Mouse (Mus musculus) forebrain, embryonic 13.5 days (tissue): ENCODE measurements around the gene Eif4a2. TPM values are rescaled to one million over a fixed set of nuclear protein-coding genes. Genes with fewer than 3 reads are reported as not detected.

ENCODE experiments used
- ATAC-seq: fragments of 200-750 bp; cut with Nextera tagmentation; 2 replicates; pipeline ENCODE4 v1.8.0; 2017
- H3K27ac ChIP-seq: fragments of 300-500 bp; sonication (generic); 2 replicates; pipeline ENCODE4 v1.5.1; 2015; ENCODE audit warnings: inconsistent platforms, mild to moderate bottlenecking, moderate library complexity
- H3K27me3 ChIP-seq: fragments of 300-500 bp; sonication (generic); 2 replicates; pipeline ENCODE4 v1.6.1; 2015; ENCODE audit warnings: mild to moderate bottlenecking, inconsistent platforms
- H3K36me3 ChIP-seq: fragments of 300-500 bp; sonication (generic); 2 replicates; pipeline ENCODE4 v1.6.1; 2015; ENCODE audit warnings: mild to moderate bottlenecking, inconsistent platforms; ENCODE audit not compliant: poor library complexity, severe bottlenecking
- H3K4me1 ChIP-seq: fragments of 300-500 bp; sonication (generic); 2 replicates; pipeline ENCODE4 v1.6.1; 2015; ENCODE audit warnings: inconsistent platforms
- H3K4me2 ChIP-seq: fragments of 300-500 bp; sonication (generic); 2 replicates; pipeline ENCODE4 v1.6.1; 2015; ENCODE audit warnings: inconsistent platforms, mild to moderate bottlenecking, moderate library complexity
- H3K4me3 ChIP-seq: fragments of 300-500 bp; sonication (generic); 2 replicates; pipeline ENCODE4 v1.5.1; 2015; ENCODE audit warnings: mild to moderate bottlenecking, inconsistent platforms
- H3K9ac ChIP-seq: fragments of 300-500 bp; sonication (generic); 2 replicates; pipeline ENCODE4 v1.6.1; 2015; ENCODE audit warnings: mild to moderate bottlenecking, inconsistent platforms
- H3K9me3 ChIP-seq: fragments of 300-500 bp; sonication (generic); replicated peaks from 2 replicates; pipeline ENCODE4 v1.6.1; 2016; ENCODE audit warnings: inconsistent platforms
- WGBS: fragments of 180-500 bp; shearing (Covaris S2); methylation state at CpG from one replicate; pipeline ENCODE4 v1.1.7; 2015; 5-methylcytosine and 5-hydroxymethylcytosine counted together
- polyA plus RNA-seq: library from polyadenylated mRNA; unstranded; fragments of >200 nt; fragmentation: Nextera tagmentation; extraction: Ambion mirVana; gene quantifications from 2 replicates; pipeline ENCODE4 v1.2.1, GENCODE M21; 2015

Gene Eif4a2
- polyA plus RNA-seq, 1 experiment from 2014 or later, result 229 TPM

DNA sequence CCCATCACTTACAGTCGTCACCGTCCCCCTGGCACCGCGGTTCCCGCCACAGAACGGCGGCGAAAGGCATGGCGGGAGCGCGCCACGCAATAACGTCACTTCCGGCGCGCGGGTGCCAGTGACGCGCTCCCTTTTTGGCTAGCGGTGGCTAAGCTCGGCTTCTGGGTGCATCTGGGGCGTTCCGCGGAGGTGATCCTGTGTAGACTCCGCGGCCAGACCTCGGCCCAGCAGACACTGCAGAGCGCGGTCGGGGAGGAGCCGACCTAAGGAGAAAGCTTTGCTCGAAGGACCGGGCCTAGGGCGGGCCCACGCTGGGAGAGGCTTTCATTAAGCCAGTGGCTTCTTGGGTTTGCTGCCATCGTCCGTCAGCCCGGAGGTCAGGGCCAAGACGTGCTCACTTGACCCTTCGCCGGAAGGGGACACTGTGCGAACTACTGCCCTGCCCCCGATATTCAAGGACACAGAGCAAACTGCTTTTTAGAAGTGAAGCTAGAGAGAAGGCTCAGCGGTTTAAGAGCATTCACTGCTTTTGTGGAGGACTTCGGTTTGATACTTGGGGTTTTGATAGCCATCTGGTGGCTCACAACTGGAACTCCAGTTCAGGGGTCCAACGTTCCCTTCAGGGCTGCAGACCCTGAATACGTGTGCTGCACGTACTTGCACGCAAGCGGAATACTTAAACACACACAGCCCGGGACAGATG lies 20.6 kb downstream of the Eif4a2 start, which contains the start of gene Rfc4:
TSS of gene Rfc4 (minus strand) at position 65 of the 703 bp plus-strand sequence.
- Histone ChIP-seq H3K9me3 (no peaks in the 10 kb centered on the region), H3K36me3 (peaks cover 17% of the 10 kb centered on the region), H3K4me2 (peak within 1 kb of the TSS; percentile 87), H3K27ac (peak within 1 kb of the TSS; percentile 96), H3K4me1 (peaks cover 27% of the 10 kb centered on the region), H3K27me3 (no peaks in the 10 kb centered on the region), H3K9ac (peak within 1 kb of the TSS; percentile 93), H3K4me3 (peak within 1 kb of the TSS; percentile 77)
- ATAC-seq, result peak; percentile 95
- WGBS, result under 1% methylated on average over 49 of the region's 51 CpGs

DNA sequence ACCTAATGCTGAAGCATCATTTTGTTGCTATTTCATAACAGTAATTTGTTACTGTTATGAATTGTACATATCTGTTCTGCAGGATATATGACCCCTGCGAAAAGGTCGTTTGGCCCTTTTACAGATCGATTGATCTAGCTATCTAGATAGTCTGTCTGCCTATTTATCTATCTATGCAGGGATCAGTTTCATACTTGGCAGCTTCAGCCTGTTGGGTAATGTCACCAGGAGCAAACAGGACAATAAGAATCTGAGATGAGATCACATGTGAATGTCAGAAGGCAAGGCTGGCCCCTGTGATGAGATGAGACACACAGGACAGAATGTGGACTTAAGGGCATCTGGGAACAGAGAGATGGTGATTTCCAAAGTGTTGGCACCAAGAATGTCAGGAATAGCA lies 23.1 kb downstream of the Eif4a2 start:
- Histone ChIP-seq H3K27me3 (no peaks in the 10 kb centered on the region), H3K9ac (no peak overlapping the region), H3K4me1 (peaks cover 27% of the 10 kb centered on the region), H3K4me2 (no peak overlapping the region), H3K9me3 (no peaks in the 10 kb centered on the region), H3K36me3 (no peaks in the 10 kb centered on the region), H3K4me3 (no peak overlapping the region), H3K27ac (no peak overlapping the region)
- no peak for ATAC-seq
- WGBS, result 92% methylated on average over 3 of the region's 3 CpGs

DNA sequence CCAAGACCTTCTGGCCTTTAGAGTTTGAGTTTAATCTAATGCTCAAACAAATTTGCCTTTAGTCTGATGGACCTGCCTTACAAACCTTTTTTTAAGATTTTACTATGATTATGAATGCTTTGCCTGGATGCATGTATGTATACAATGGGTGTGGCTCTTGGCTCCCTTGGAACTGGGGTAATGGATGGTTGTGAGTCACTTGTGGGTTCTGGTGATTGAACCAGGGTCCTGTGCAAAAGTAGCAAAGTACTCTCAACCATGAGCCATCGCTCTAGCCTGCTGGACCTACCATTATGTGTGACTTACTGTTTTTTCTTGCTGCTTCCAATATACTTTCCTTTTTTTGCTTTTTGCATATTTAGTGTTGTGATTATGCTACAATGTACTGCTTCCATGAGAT lies 25.1 kb downstream of the Eif4a2 start:
- Histone ChIP-seq H3K36me3 (no peaks in the 10 kb centered on the region), H3K9me3 (no peaks in the 10 kb centered on the region), H3K4me1 (peaks cover 17% of the 10 kb centered on the region), H3K4me2 (no peak overlapping the region), H3K27ac (no peak overlapping the region), H3K4me3 (no peak overlapping the region), H3K9ac (no peak overlapping the region), H3K27me3 (no peaks in the 10 kb centered on the region)
- 97% methylated on average over 1 of the region's 1 CpGs for WGBS
- no peak for ATAC-seq

DNA sequence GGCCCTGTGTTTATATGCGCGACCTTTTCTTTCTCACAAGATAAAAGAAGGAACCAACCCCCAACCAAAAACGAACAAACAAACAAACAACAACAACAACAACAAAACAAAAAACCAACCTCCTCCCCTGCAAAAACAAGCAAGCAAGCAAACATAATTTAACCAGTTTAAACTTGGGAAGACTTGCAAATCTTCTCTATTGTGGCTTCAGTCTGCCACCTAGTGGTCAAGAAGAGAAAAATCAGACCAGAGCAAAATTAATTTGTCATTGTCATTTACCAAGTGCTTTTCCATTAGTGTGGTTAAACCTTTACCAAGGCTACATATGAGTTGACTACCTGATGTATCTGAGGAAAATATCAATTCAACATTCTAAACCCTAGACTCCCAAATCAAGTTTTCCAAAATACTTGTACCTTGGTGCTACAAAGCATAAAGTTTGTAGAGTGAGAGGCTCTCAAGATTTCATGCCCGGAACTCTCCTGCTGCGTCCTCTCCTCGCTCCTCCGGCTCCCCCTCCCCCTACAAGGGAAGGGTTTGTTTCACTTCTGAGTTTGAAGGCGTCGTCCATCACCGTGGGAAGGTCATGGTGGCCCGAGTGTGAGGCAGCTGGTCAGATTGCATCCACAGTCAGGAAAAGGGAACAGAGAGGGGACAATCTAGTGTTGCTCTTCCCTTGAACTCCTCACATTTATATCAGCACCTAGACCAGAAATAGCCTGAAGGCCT lies 28.3 kb downstream of the Eif4a2 start:
- ATAC-seq, result peak; percentile 48
- WGBS, result 23% methylated on average over 11 of the region's 11 CpGs
- Histone ChIP-seq H3K4me2 (no peak overlapping the region), H3K27ac (no peak overlapping the region), H3K4me3 (no peak overlapping the region), H3K9me3 (no peaks in the 10 kb centered on the region), H3K4me1 (no peaks in the 10 kb centered on the region), H3K9ac (no peak overlapping the region), H3K36me3 (no peaks in the 10 kb centered on the region), H3K27me3 (no peaks in the 10 kb centered on the region)

DNA sequence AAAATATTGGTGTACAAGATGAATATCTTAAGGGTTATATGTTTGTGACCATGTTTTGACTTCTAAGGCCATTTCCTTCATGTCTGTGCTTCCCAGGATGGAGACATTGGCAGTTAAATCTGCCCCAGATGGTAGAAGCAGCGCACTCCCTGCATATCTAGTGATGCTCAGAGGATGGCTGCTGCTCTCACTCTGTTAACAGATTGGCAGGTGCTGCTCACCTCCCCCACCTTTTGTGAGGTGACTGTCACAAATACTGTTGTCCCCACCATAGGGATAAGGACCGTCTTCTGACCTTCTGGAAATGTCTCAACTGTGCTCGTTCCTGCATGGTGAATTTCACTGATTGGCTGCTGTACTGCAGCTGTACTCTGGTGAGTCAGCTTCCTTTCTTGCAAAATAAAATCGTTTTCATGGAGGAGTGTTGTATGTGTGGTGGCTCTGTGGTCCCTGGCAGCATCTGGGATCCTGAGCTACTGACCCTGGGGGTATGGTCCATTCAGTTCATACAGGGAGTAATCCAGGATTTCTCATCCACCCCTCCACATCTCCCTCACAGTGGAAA lies 29.2 kb downstream of the Eif4a2 start:
- Histone ChIP-seq H3K36me3 (no peaks in the 10 kb centered on the region), H3K9ac (no peak overlapping the region), H3K27me3 (no peaks in the 10 kb centered on the region), H3K4me3 (no peak overlapping the region), H3K9me3 (no peaks in the 10 kb centered on the region), H3K27ac (no peak overlapping the region), H3K4me1 (no peaks in the 10 kb centered on the region), H3K4me2 (no peak overlapping the region)
- no peak for ATAC-seq
- 66% methylated on average over 4 of the region's 4 CpGs for WGBS

DNA sequence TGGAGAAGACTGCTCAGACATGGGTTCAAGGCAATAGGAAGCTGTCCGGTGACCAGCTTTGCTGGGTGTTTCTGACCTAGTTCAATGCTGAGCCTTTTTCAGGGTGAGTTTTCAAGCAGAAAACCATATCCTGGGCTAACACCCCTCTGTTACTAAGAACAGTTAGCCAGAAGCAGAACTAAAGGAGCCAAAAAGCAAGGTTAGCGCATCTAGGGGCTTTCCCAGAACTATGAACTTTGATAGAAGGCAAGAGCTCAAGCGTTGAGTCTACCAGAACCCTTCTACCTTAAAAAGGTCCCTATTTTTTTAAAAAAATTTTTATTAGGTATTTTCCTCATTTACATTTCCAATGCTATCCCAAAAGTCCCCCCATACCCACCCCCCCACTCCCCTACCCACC lies 33.7 kb downstream of the Eif4a2 start:
- Histone ChIP-seq H3K4me1 (no peaks in the 10 kb centered on the region), H3K36me3 (no peaks in the 10 kb centered on the region), H3K4me3 (no peak overlapping the region), H3K9me3 (no peaks in the 10 kb centered on the region), H3K27ac (no peak overlapping the region), H3K9ac (no peak overlapping the region), H3K27me3 (no peaks in the 10 kb centered on the region), H3K4me2 (no peak overlapping the region)
- 96% methylated on average over 3 of the region's 3 CpGs for WGBS
- no peak for ATAC-seq

DNA sequence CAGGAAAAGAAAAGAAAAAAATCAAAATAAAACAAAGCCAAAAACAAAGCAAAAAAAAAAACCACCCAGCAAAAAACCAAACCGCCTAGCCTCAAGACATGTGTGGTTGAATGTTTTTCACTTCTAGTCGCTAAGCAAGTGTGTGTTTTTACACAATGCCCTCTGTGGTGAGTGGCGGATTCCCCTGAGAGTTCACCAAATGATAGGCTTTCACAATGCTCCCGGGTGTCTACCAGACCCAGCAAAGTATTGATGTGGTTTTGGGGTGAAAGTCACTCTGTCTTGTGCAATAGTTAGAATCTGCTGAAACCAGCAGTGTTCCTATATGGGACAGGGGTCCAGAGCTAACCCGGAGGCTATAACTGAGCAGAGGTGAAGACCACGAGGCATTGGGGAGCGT lies 37.1 kb downstream of the Eif4a2 start:
- Histone ChIP-seq H3K4me1 (no peaks in the 10 kb centered on the region), H3K4me2 (no peak overlapping the region), H3K9ac (no peak overlapping the region), H3K9me3 (no peaks in the 10 kb centered on the region), H3K27ac (no peak overlapping the region), H3K27me3 (no peaks in the 10 kb centered on the region), H3K4me3 (no peak overlapping the region), H3K36me3 (no peaks in the 10 kb centered on the region)
- 85% methylated on average over 7 of the region's 7 CpGs for WGBS
- ATAC-seq, result no peak

DNA sequence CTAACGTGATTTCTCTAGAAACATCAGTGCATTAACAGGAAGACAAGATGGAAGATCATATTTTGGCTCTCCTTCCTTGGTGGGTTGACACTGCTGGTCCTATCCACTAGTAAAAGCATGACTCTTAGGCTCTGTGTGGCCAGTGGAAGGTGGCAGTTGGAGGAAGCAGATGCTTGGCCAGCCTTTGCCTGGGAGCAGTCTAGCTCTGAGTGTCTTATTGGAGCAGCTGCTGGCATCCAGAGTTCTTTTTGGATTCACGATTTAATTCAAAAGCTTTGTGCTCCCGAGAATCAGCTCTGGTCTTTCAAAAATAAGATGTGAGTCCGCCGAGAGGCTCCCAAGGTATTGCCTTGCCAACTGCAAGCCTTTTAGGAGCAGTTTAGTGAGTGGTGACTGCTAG lies 38.0 kb downstream of the Eif4a2 start:
- H3K4me1 ChIP-seq, result no peaks in the 10 kb centered on the region
- no peak overlapping the region for H3K27ac ChIP-seq
- no peak overlapping the region for H3K9ac ChIP-seq
- no peak overlapping the region for H3K4me3 ChIP-seq
- no peaks in the 10 kb centered on the region for H3K9me3 ChIP-seq
- no peaks in the 10 kb centered on the region for H3K36me3 ChIP-seq
- ATAC-seq, result no peak
- WGBS, result 75% methylated on average over 5 of the region's 5 CpGs
- H3K27me3 ChIP-seq, result no peaks in the 10 kb centered on the region
- H3K4me2 ChIP-seq, result no peak overlapping the region

DNA sequence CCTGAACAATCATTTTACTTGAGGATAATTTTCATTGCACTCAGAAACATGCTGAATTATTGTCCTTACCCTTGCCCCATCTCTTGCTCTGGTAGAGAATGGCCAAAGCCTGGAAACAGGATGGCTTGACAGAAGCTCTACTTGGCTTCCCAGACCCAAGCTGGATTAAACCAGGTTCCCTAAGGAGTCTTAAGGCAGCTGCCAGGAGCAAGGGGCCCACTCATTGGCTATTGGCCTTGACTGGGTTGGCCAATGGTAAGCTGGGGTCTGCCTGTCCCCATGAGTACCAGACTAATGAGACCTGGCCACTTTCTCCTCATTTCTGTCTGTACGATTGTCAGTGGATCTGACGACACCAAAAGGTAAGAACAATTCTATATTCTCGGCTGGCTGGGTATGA lies 39.0 kb downstream of the Eif4a2 start, which contains the start of gene Adipoq:
TSS of gene Adipoq (plus strand) at position 257 of the 400 bp plus-strand sequence.
- Histone ChIP-seq H3K36me3 (no peaks in the 10 kb centered on the region), H3K27me3 (no peaks in the 10 kb centered on the region), H3K9me3 (no peaks in the 10 kb centered on the region), H3K4me3 (no peak within 1 kb of the TSS), H3K9ac (no peak within 1 kb of the TSS), H3K27ac (no peak within 1 kb of the TSS), H3K4me1 (no peaks in the 10 kb centered on the region), H3K4me2 (no peak within 1 kb of the TSS)
- WGBS, result 93% methylated on average over 3 of the region's 3 CpGs
- no peak for ATAC-seq

DNA sequence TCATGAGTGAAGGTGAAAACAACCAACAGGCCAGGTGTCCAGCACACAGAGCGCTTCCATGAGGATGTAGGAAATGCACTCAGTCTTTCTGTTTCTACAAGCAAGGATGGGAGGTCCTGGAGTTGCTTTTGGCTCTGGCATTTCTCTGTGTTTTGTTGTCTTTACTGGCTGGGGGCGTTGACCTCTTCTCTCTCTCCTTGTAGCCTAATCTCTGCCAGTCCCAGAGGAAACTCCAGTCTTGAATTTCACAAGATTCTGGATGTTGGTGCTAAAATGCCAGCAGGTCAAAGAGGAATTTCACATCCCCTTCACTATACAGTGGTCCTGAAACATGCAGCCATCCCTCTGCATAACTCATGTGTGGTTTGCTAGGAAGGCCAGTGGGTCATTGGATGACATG lies 41.7 kb downstream of the Eif4a2 start:
- no peak overlapping the region for H3K4me2 ChIP-seq
- no peaks in the 10 kb centered on the region for H3K36me3 ChIP-seq
- no peak for ATAC-seq
- H3K9ac ChIP-seq, result no peak overlapping the region
- no peak overlapping the region for H3K27ac ChIP-seq
- no peaks in the 10 kb centered on the region for H3K4me1 ChIP-seq
- no peaks in the 10 kb centered on the region for H3K9me3 ChIP-seq
- WGBS, result 77% methylated on average over 2 of the region's 2 CpGs
- no peak overlapping the region for H3K4me3 ChIP-seq
- H3K27me3 ChIP-seq, result no peaks in the 10 kb centered on the region

DNA sequence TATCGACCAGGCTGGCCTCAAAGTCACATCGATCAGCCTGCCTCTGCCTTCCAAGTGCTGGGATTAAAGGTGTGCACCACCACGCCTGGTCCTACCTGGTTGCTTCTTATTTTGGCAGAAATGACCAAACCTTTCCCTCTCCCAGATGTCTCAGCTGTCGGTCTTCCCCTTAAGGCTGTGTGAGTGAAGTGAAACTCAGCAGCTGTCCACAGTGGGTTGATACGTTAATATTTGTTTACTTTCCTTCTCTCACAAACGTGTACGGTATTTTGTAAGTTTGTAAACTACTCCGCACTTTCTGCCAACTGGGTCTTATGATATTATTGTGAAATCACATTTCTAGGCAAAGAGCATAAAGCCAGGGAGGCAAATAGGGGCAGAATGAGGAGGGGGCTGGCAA lies 42.2 kb downstream of the Eif4a2 start:
- ATAC-seq, result no peak
- WGBS, result 91% methylated on average over 8 of the region's 8 CpGs
- Histone ChIP-seq H3K4me2 (no peak overlapping the region), H3K27me3 (no peaks in the 10 kb centered on the region), H3K9me3 (no peaks in the 10 kb centered on the region), H3K4me3 (no peak overlapping the region), H3K4me1 (no peaks in the 10 kb centered on the region), H3K9ac (no peak overlapping the region), H3K36me3 (no peaks in the 10 kb centered on the region), H3K27ac (no peak overlapping the region)

DNA sequence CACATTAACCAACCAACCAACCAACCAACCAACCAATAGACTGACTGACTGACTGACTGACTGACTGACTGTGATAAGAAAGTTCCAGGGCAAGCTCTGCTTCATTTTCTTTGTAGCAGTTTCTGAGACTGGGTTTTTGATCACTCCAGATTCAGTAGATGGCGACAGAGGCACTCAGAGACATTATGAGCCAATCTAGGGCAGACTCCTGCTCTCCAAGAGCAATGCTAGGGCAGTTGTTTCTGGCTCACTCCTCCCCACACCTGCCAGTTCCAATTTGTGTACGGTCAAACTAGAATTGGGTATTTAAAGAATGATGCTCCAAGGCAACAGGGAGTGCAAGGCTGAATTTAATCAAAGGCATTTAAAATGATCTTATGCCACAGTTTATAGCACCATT lies 44.2 kb downstream of the Eif4a2 start:
- Histone ChIP-seq H3K27ac (no peak overlapping the region), H3K27me3 (no peaks in the 10 kb centered on the region), H3K36me3 (no peaks in the 10 kb centered on the region), H3K9ac (no peak overlapping the region), H3K4me2 (no peak overlapping the region), H3K4me1 (no peaks in the 10 kb centered on the region), H3K9me3 (no peaks in the 10 kb centered on the region), H3K4me3 (no peak overlapping the region)
- WGBS, result 28% methylated on average over 2 of the region's 2 CpGs
- no peak for ATAC-seq
